Mouse (Mus musculus) kidney, adult 2 months (tissue): ENCODE results near the gene Klhdc3.

Experiments used
- CTCF ChIP-seq: fragments of 200-500 bp; conservative IDR thresholded peaks from 2 replicates; pipeline ENCODE4 v1.5.1; 2011; ENCODE audit warnings: low read depth, mild to moderate bottlenecking, control low read depth, low read length, moderate library complexity, mixed read lengths; ENCODE audit not compliant: insufficient read depth, insufficient read length
- POLR2A ChIP-seq: fragments of 200-500 bp; IDR thresholded peaks from one replicate; pipeline ENCODE4 v1.6.1; 2011; ENCODE audit warnings: low read depth, low read length, control low read depth

DNA sequence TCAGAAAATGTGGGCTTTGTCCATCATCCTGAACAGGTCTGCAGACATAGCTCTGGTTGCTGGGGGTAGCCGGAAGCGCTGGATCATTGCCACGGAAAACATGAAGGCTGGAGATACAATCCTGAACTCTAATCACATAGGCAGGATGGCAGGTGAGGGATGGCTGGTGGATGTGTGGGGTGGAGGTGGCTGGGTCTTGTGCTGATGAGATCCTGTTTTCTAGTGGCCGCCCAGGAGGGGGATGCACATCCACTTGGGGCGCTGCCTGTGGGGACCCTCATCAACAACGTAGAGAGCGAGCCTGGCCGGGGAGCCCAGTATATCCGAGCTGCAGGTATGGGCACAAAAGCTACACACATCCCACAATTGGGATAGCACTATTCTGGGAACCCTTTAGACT is 32.3 kb downstream of the Klhdc3 start:
- no peak for TF ChIP-seq CTCF
- TF ChIP-seq POLR2A = no peak
